Mouse (Mus musculus) kidney, embryonic 16.5 days (tissue): ENCODE results near the gene Mecom. TPM values are rescaled to one million over a fixed set of nuclear protein-coding genes. Genes with fewer than 3 reads are reported as not detected.

Experiments
- ATAC-seq: fragments of 200-750 bp; cut with Nextera tagmentation; 2 replicates; pipeline ENCODE4 v1.8.0; 2017; ENCODE audit warnings: moderate TSS enrichment; ENCODE audit not compliant: low FRiP score, low TSS enrichment
- H3K27ac ChIP-seq: fragments of 300-500 bp; sonication (generic); 2 replicates; pipeline ENCODE4 v1.5.1; 2014; ENCODE audit warnings: low read length
- H3K27me3 ChIP-seq: fragments of 300-500 bp; sonication (generic); 2 replicates; pipeline ENCODE4 v1.6.1; 2014; ENCODE audit warnings: low read length, control low read depth, mixed read lengths; ENCODE audit not compliant: insufficient read depth
- H3K36me3 ChIP-seq: fragments of 300-500 bp; sonication (generic); 2 replicates; pipeline ENCODE4 v1.6.1; 2014; ENCODE audit warnings: low read length, control low read depth, mixed read lengths; ENCODE audit not compliant: insufficient read depth
- H3K4me1 ChIP-seq: fragments of 300-500 bp; sonication (generic); 2 replicates; pipeline ENCODE4 v1.6.1; 2014; ENCODE audit warnings: low read length, control low read depth, mixed read lengths; ENCODE audit not compliant: insufficient read depth
- H3K4me2 ChIP-seq: fragments of 300-500 bp; sonication (generic); replicated peaks from 2 replicates; pipeline ENCODE4 v1.6.1; 2014; ENCODE audit warnings: low read depth, low read length
- H3K4me3 ChIP-seq: fragments of 300-500 bp; sonication (generic); 2 replicates; pipeline ENCODE4 v1.5.1; 2014; ENCODE audit warnings: mild to moderate bottlenecking, low read length
- H3K9ac ChIP-seq: fragments of 300-500 bp; sonication (generic); replicated peaks from 2 replicates; pipeline ENCODE4 v1.6.1; 2014; ENCODE audit warnings: low read length
- H3K9me3 ChIP-seq: fragments of 300-500 bp; sonication (generic); 2 replicates; pipeline ENCODE4 v1.6.1; 2016; ENCODE audit warnings: low read length, control low read depth
- WGBS: fragments of 180-500 bp; shearing (Covaris S2); extraction: QIAGEN DNeasy Blood & Tissue Kit; methylation state at CpG from one replicate; pipeline ENCODE4 v1.1.7; 2014; 5-methylcytosine and 5-hydroxymethylcytosine counted together
- polyA plus RNA-seq: library from polyadenylated mRNA; unstranded; fragments of >200 nt; fragmentation: Nextera tagmentation; extraction: Ambion mirVana; gene quantifications from 2 replicates; pipeline ENCODE4 v1.2.1, GENCODE M21; 2015

Gene Mecom
- polyA plus RNA-seq, 1 experiment from 2014 or later: 78.3 TPM

GRCm38 (mm10) chr3:30453546-30454455 is 94.0 kb downstream of the Mecom start:
- Histone ChIP-seq H3K36me3 (no peaks in the 10 kb centered on the region), H3K4me1 (peaks cover 24% of the 10 kb centered on the region), H3K4me2 (no peak overlapping the region), H3K9me3 (no peaks in the 10 kb centered on the region), H3K27ac (peak overlapping the region; percentile 52), H3K9ac (no peak overlapping the region), H3K27me3 (no peaks in the 10 kb centered on the region), H3K4me3 (no peak overlapping the region)
- no peak for ATAC-seq
- 34% methylated on average over 15 of the region's 15 CpGs for WGBS

- Histone ChIP-seq H3K27me3 (no peaks in the 10 kb centered on the region), H3K27ac (peak overlapping the region; percentile 43), H3K9ac (no peak overlapping the region), H3K4me3 (no peak overlapping the region), H3K4me1 (peaks cover 24% of the 10 kb centered on the region), H3K4me2 (no peak overlapping the region), H3K9me3 (no peaks in the 10 kb centered on the region), H3K36me3 (no peaks in the 10 kb centered on the region)
- ATAC-seq: peak; percentile 31; the same call in 1 of the 2 replicates
- 41% methylated on average over 6 of the region's 6 CpGs for WGBS
Measured at GRCm38 (mm10) chr3:30453046-30453445, 94.8 kb downstream of the Mecom start.

DNA sequence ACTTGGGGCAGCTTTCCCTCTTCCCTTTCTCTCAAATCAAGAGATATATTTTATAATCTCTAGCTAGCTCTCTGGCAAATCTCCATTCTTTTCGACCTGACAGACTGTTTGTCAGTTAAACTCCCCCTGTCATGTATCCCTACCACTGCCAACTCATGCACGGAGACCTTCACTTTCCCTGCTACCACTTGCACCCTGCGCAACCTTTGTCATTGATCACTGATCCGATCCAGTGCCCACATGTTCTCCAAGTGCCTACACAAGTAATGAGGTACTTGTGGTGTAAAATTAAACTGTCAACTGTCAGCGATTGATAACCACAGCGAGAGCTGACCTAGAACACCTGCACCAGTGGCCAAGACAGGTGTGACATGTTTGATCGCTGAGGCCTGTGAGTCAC is 95.3 kb downstream of the Mecom start:
- Histone ChIP-seq H3K9me3 (no peaks in the 10 kb centered on the region), H3K27ac (peak overlapping the region; percentile 43), H3K4me2 (no peak overlapping the region), H3K4me1 (peaks cover 24% of the 10 kb centered on the region), H3K4me3 (no peak overlapping the region), H3K9ac (no peak overlapping the region), H3K36me3 (no peaks in the 10 kb centered on the region), H3K27me3 (no peaks in the 10 kb centered on the region)
- 38% methylated on average over 7 of the region's 7 CpGs for WGBS
- ATAC-seq: peak; percentile 88

- Histone ChIP-seq H3K4me1 (peaks cover 31% of the 10 kb centered on the region), H3K27ac (peak overlapping the region; percentile 59), H3K4me3 (no peak overlapping the region), H3K36me3 (no peaks in the 10 kb centered on the region), H3K4me2 (no peak overlapping the region), H3K9ac (no peak overlapping the region), H3K9me3 (no peaks in the 10 kb centered on the region), H3K27me3 (no peaks in the 10 kb centered on the region; the same call in 1 of the 2 replicates)
- peak; percentile 55; the same call in 1 of the 2 replicates for ATAC-seq
- WGBS: 53% methylated on average over 10 of the region's 10 CpGs
Measured at GRCm38 (mm10) chr3:30450206-30450965, 97.4 kb downstream of the Mecom start.

DNA sequence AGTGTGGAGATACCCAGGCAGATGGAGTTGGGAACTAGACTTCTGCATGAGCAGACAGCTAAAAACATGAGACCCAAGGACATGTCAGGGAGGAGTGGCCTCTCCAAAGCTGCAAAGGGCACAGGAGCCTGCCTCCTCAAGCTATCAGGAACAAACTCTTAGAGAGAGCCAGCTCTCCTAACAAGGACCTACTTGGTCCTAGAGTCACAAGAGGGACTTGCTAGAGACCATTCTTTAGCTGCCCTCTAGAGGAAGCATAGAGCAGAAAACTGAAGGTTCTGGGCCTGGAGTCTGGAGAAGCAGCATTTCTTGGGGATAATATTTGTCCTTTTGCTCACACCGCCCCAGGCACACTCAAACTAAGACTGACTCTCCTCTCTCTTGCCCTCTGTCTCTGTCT is 99.2 kb downstream of the Mecom start:
- H3K9ac ChIP-seq: no peak overlapping the region
- H3K27ac ChIP-seq: no peak overlapping the region
- 94% methylated on average over 1 of the region's 1 CpGs for WGBS
- H3K9me3 ChIP-seq: no peaks in the 10 kb centered on the region
- H3K4me2 ChIP-seq: no peak overlapping the region
- no peaks in the 10 kb centered on the region; the same call in 1 of the 2 replicates for H3K27me3 ChIP-seq
- H3K36me3 ChIP-seq: no peaks in the 10 kb centered on the region
- no peak overlapping the region for H3K4me3 ChIP-seq
- peaks cover 20% of the 10 kb centered on the region for H3K4me1 ChIP-seq
- ATAC-seq: no peak

GRCm38 (mm10) chr3:30445970-30446442 is 101.8 kb downstream of the Mecom start:
- ATAC-seq: no peak
- Histone ChIP-seq H3K27me3 (no peaks in the 10 kb centered on the region; the same call in 1 of the 2 replicates), H3K4me3 (no peak overlapping the region), H3K27ac (no peak overlapping the region), H3K9ac (no peak overlapping the region), H3K9me3 (no peaks in the 10 kb centered on the region), H3K36me3 (no peaks in the 10 kb centered on the region), H3K4me2 (no peak overlapping the region), H3K4me1 (peaks cover 7% of the 10 kb centered on the region; the same call in 1 of the 2 replicates)
- WGBS: 79% methylated on average over 6 of the region's 6 CpGs

DNA sequence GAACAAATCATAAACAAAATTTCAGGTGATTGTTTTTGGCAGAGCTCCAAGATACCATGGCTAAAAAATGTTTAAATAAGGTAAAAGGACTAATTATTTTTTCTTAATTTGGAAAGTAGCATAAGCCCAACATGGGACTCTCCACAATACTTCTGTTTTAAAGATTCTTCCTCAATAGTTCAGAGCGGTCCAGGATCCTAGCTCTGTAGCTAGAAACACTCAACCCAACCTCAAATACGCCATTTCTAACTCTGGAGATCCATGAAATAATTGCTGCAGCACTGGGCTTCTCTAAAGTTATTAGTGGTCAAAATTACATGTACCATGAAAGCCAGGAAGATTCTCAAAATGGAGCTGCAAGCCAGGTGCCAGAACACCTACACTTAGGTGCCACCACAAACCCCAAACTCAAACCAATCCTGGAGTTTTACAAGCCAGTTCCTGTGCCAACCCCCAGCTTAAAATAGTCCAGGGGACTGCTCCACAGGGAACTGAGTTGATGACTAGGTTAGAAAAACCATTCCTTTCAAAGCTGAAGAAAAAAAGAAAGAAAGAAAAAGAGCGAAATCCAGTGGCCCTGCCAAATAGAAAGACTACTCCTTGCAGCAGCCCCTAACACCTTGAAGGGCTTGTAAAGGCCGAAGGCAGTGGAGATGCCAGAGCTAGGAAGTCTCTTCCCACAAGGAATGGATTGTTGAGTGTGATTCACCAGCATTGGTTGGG is 102.4 kb downstream of the Mecom start:
- no peak overlapping the region for H3K27ac ChIP-seq
- H3K4me3 ChIP-seq: no peak overlapping the region
- H3K4me1 ChIP-seq: peaks cover 7% of the 10 kb centered on the region; the same call in 1 of the 2 replicates
- no peaks in the 10 kb centered on the region for H3K9me3 ChIP-seq
- 89% methylated on average over 4 of the region's 4 CpGs for WGBS
- H3K27me3 ChIP-seq: no peaks in the 10 kb centered on the region; the same call in 1 of the 2 replicates
- H3K9ac ChIP-seq: no peak overlapping the region
- no peaks in the 10 kb centered on the region for H3K36me3 ChIP-seq
- H3K4me2 ChIP-seq: no peak overlapping the region
- ATAC-seq: no peak

DNA sequence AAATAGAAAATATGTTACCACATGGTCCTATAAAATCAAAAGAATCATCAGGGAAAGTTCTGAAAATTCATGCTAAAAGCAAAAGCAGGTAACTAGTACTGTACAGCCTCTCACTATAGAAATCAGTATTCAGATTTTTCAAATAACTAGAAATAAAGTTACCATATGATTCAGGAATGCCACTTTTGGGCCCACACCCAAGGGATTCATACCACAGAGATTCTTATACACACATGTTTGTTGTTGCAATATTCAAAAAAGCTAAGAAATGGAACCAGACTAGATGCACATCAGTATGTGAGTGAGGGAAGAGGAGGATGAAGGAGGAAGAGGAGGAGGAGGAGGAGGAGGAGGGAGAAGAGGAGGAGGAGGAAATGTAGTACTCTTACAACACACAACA is 106.2 kb downstream of the Mecom start:
- no peak overlapping the region for H3K4me2 ChIP-seq
- no peak for ATAC-seq
- H3K27ac ChIP-seq: no peak overlapping the region
- H3K4me3 ChIP-seq: no peak overlapping the region
- H3K36me3 ChIP-seq: no peaks in the 10 kb centered on the region
- H3K9ac ChIP-seq: no peak overlapping the region
- peaks cover 7% of the 10 kb centered on the region; the same call in 1 of the 2 replicates for H3K4me1 ChIP-seq
- H3K9me3 ChIP-seq: 0 out of 2 replicates have a peak, but pooled peaks cover 2% of the 10 kb centered on the region
- H3K27me3 ChIP-seq: no peaks in the 10 kb centered on the region; the same call in 1 of the 2 replicates

DNA sequence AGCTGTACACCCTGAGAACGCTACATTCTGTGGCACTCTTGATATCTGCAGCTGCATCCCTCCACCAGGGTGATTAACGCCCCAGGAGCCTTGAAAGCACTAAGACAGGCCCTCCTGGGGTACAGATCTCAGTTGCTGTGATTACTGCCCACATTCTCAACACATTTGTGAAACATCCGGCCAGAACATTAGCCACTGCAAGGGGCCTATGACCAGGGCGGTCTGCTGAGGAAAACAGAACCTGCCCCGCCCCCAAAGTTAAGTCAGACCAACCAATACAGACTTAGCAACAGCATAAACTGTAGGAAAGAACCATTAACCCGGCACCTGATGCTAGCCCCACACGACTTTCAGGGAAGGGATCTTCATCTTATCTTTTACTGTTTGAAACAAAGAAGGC is 109.8 kb downstream of the Mecom start:
- no peak overlapping the region for H3K27ac ChIP-seq
- H3K36me3 ChIP-seq: no peaks in the 10 kb centered on the region
- no peak overlapping the region for H3K4me3 ChIP-seq
- no peaks in the 10 kb centered on the region for H3K4me1 ChIP-seq
- no peak overlapping the region for H3K4me2 ChIP-seq
- no peak overlapping the region for H3K9ac ChIP-seq
- H3K9me3 ChIP-seq: 0 out of 2 replicates have a peak, but pooled peaks cover 2% of the 10 kb centered on the region
- WGBS: 45% methylated on average over 7 of the region's 7 CpGs
- ATAC-seq: peak; percentile 27; the same call in 1 of the 2 replicates
- no peaks in the 10 kb centered on the region for H3K27me3 ChIP-seq
